Comparison of ENCODE assay signal across 12 mouse cellular contexts in the genomic region with DNA sequence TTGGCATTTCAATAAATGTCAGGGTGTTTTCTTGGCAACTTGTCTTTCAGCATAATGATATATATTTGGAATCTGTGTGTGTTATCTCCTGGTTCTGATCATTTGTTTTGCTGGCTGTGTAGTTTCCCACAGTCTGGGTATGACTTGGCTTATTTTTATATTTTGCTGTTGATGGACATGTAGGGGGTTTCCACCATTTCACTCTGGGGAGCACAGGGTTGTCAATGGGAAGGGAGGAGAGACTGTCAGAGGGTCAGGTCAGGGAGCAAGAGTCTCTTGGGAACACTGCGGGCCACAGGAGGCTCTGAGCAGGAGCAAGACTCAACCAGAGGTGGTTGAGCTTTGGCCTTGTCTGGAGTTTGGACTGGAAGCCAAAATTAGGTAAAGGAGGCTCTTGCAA.
"Had no signal": no experiment of that assay in that cellular context is flagged by ENCODE, and none has a peak within 500 bp of the region (broad histone marks: within the 10 kb centered on the region; RNA-seq: fewer than 3 reads in every experiment).

No protein-coding gene starts in this region.

- H3K9me3 ChIP-seq: limb, embryonic 10.5 days; liver, embryonic 12.5 days; lung, embryonic 15.5 days; midbrain, embryonic 12.5 days had no signal

- H3K4me3 ChIP-seq: left cerebral cortex, adult 2 months; limb, embryonic 10.5 days; liver, embryonic 12.5 days; lung, embryonic 15.5 days; midbrain, embryonic 12.5 days had no signal

- DNase-seq: lung, postnatal 14 days; right cerebral cortex, adult 18-20 months; right cerebral cortex, postnatal 25 days; thymus, postnatal 14 days had no signal

- H3K9ac ChIP-seq: liver, embryonic 12.5 days; lung, embryonic 15.5 days; midbrain, embryonic 12.5 days had no signal

- ATAC-seq: intestine, postnatal 0 days; liver, embryonic 12.5 days; midbrain, embryonic 16.5 days had no signal

- H3K4me1 ChIP-seq: lung, embryonic 15.5 days had no signal

- H3K27me3 ChIP-seq: liver, embryonic 12.5 days; lung, embryonic 15.5 days; midbrain, embryonic 12.5 days had no signal

- H3K4me2 ChIP-seq: liver, embryonic 12.5 days; lung, embryonic 15.5 days; midbrain, embryonic 12.5 days had no signal

- H3K36me3 ChIP-seq: liver, embryonic 12.5 days; lung, embryonic 15.5 days had no signal

- H3K27ac ChIP-seq: left cerebral cortex, adult 2 months; liver, embryonic 12.5 days; lung, embryonic 15.5 days; midbrain, embryonic 12.5 days; stomach, postnatal 0 days had no signal
